Mouse (Mus musculus): ENCODE data around the gene Xiap. TPM values are rescaled to one million over a fixed set of nuclear protein-coding genes. Genes with fewer than 3 reads are reported as not detected.
A peak's percentile ranks its signal among the peaks of the same experiment; 100 is the strongest.

The Xiap gene
- total RNA-seq, 2 experiments from 2014 or later = 16.2 to 18.5 TPM

GRCm38 (mm10) chrX:42151903-42152369 lies 92.5 kb downstream of the Xiap start:
- no peak for TF ChIP-seq CTCF (IDR thresholded peaks at IDR 0.05)
- Histone ChIP-seq H3K27ac (peak overlapping the region; percentile 98), H3K4me3 (peak overlapping the region; percentile 83)
- intact Hi-C loops (cut with DNase I) = loop anchor here (5.0 kb wide), 1 partner anchor 65 kb away; no protein-coding TSS in a partner anchor
- peak; percentile 91 for DNase-seq

- H3K27ac ChIP-seq = peak overlapping the region; percentile 98
- no peak for DNase-seq
- TF ChIP-seq CTCF (IDR thresholded peaks at IDR 0.05) = no peak
- H3K4me3 ChIP-seq = peak overlapping the region; percentile 83
- intact Hi-C loops (cut with DNase I) = loop anchor here (5.0 kb wide), 1 partner anchor 64 kb away; no protein-coding TSS in a partner anchor
Observed at GRCm38 (mm10) chrX:42153056-42153455, 93.6 kb downstream of the Xiap start.

Other genes starting within 250 kb of the Xiap start
- gene Thoc2, start 139.0 kb upstream of the Xiap start, total RNA-seq (2021) = 10 to 100 TPM; 23.7 to 30.0 TPM
- gene Stag2, start 89.6 kb downstream of the Xiap start, total RNA-seq (2021) = 10 to 100 TPM; 52.8 to 62.0 TPM